Mouse (Mus musculus) brain, adult 2 months (tissue): Measurements from ENCODE around the gene Fcho1.
"Not testable (repeated sequence)": the region's sequence is repeated elsewhere in the genome, so short reads cannot be mapped to it uniquely, and the experiment has no call there.

Experiments used
- DNase-seq: peaks from one replicate; pipeline ENCODE4 v3.0.0; 2011; ENCODE audit warnings: low read depth, low spot score

Fcho1 gene

DNA sequence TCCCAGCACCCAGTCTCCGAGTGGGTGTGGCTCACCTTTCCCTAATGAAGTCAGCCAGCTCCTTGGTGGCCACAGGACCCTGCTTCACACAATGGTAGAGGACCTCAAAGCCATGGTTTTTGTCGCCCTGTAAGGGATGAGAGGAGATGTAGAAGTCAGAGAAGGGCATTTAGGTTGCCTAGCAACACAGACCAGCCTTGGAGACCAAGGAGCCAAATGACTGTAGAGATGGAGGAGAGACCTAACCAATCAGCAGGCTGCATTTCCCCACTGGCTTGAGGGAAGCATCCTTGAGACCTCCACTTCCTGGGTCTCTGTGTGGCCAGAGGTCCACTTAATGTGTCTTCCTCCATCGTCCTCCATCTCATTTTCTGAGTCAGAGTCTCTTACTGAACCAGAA, 7.3 kb downstream of the Fcho1 start:
- DNase-seq, result peak; percentile 71

DNA sequence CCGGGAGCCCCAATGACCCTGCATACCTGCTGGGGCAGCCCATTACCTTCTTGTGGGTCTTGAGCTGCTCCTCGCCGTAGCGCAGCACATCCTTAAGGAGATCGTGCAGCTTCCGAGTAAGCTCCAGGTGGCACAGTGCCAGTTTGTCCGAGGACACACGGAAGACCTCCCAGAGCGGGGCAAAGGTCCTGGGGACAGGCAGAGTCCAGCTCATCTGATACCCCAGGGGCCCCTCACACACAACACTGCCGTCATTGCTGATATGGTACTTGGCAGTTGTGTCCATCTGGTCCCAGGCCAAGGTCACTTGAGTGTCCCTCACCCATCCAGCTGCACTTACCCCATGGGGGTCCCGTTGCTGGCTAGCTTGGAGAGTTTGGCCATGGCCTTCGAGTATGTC, 8.4 kb downstream of the Fcho1 start:
- DNase-seq, result no peak

DNA sequence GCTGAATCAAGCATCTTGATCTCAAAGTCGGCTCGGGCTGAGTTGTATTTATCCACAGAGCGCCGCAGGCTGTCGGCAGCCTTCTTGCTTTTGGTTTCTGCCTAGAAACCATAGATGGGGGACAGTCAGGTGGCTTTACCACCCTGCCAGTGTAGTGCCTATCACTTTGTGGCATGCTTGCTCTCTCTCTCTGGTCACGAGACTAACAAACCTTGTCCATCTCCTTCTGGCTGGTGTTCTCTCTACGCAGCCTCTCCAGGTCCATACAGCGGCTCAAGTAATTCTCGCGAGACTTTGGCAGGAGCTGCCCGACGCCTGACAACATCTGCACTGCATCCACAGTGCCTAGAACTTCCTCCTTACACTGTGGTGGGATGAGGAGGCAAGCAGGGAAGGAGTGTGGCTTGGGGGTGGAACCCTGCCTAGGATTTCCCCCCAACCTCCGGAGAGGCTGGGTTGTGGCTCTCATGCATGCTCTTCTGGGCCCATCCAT, 8.9 kb downstream of the Fcho1 start:
- DNase-seq, result no peak

DNA sequence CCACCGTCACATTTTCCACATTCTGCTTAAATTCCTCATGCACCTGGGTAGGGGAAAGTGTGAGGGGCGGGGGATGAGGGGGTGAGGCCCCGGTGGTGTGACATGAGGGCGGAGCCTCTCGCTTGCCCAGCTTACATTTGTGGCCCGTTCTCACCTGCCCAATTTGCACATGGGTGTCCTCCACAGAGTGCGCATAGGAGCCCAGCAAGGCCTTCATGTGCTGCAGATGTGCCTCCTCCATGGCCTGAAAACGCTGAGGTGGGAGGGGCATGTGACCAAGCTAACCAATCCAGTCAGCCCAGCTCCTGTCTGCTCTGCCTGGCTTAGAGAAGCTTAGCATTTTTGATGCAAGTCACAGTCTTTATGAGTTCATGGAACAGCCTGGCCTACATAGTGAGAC, 10.0 kb downstream of the Fcho1 start:
- DNase-seq, result peak; percentile 86

DNA sequence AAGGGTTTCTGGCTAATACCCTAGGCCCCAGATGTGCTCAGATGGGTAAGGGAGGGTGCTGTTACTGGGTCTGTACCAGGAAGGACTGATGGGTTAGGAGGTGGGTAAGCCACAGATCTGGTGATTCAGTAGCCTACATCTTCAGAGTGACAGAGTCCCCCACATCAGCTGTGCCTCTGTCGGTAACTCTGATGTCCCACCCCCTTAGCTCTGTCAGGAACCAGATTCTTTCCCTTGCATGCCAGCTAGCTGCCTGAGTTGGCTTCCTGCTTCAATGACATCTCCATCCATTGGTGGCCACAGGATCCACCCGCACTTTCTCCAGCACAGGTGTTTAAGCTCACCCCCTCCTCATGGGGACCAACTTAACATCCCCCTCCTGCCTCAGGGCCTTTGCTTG, 13.9 kb downstream of the Fcho1 start:
- peak; percentile 78 for DNase-seq

DNA sequence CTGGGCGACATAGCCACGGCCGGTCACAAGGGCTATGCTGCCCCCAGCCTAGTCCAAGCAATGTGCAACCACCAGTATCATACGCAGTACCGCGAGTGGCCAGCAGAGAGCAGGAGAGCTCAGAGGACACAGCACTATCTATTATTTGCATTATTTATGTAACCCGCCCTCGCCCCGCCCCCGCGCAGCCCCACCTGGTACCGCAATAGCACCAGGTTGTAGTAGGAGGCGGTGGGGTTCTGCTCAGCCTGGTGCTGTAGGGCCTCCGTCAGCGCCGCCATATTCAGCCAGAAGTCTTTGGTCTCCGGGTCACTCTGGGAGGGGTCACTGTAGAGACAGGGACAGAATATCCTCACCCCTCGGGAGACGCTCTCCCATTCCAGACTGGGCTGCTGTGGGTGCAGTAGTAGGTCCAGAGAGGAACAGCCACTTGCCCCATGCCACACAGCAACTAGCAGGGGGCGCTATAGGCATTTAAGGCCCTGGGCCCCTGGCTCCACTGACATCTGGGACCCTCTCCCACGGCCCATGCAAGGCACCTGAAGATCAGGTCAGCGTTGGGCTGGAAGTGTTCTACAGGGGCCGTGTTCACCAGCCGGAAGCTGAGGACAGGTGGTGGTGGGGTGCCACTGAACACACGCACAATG, 15.6 kb downstream of the Fcho1 start:
- DNase-seq, result peak; percentile 92

DNA sequence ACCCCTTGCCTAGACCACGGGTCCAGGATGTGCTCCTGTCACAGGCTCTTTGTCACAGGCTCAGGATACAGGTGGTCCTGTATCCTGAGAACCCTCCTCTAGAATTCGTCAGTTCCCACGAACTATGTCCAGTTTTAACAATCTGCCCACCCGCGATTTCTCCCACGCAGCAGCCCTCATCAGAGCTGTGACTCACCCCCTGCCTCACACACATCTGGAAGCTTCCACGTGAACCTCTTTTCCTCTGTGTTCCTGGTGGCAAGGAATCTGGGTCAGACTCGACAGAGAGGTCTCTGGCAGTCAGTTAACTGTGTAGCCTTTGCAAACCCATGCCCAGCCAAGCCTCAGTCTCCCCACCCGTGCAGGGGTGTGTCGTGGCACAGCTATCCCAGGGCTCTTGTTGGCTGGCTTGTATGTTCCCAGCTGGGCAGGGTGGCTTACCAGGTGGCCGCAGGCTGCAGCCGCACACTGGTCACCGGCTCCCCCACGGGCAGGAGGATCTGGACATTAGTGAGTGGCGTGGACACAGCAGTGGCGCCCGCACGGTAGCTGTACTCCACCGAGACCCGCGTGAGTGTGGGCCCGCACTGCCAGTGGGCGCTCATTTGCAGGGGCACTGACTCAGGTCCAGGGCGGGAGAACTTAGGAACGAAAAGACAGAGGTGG, 16.2 kb downstream of the Fcho1 start:
- DNase-seq, result peak; percentile 65

DNA sequence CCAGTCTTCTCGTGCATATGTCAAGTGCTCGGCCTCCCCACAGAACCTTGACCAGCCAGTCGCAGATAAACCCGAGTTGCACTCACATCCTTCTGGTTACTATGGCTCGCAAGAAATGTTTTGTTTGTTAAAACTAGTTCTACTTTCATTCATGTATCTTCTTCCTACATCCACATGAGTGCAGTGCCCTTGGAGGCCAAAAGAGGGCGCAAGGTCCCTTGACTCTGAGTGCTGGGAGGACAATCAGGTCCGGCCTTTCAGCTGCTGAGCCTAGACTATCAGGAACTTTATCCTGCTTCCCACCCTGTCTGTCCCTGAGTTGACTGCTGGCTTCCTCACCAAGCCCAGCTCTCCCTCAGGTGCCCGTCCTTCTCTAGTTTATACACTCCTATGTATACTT, 17.6 kb downstream of the Fcho1 start:
- peak; percentile 76 for DNase-seq

DNA sequence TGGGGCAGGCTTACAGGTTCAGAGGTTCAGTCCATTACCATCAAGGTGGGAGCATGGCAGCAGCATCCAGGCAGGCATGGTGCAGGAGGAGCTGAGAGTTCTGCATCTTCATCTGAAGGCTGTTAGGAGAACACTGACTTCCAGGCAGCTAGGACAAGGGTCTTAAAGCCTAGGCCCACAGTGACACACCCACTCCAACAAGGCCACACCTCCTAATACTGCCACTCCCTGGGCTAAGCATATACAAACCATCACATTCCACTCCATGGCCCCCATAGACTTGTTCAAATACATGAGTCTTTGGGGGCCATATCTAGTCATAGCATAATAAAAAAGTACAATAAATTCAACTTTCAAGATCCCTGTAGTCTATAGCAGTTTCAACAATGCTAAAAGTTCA, 22.1 kb downstream of the Fcho1 start:
- DNase-seq, result not testable (repeated sequence)

DNA sequence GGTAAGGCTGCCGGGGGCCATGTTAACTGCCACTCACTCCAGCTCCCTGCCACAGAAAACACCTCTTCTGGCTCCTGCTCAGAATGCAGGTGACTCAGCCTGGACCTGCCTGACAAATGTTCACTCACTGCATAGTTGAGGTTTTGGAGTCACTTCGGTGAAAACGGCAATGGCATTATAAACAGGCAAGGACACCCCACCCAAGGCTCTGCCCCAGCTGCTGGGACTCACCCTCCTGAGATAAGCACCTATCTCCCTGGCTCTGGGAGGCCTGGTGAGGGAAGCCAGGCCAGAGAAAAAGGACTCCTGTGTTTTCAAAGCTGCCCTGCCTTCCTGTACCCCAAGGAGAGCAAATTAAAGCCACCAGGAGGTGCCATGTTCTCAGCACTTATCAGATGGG, 22.6 kb downstream of the Fcho1 start:
- DNase-seq, result no peak

DNA sequence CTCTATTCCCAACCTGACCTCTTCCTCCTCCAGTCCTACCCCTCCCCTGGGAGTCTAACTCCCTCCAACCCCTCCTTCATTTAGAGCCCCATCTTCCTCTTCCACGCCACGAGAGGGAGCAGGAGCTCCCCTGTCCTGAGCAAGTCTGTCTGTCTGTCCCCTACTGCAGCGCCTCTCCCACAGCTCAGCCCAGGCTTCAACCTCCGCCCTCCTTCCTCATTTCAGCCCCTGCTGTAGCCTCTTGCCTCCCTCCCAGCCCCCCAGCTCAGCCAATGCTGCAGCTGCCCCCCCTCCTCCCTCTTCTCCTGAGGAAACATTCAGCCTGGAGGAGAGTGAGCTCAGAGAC, 23.5 kb downstream of the Fcho1 start:
- no peak for DNase-seq

DNA sequence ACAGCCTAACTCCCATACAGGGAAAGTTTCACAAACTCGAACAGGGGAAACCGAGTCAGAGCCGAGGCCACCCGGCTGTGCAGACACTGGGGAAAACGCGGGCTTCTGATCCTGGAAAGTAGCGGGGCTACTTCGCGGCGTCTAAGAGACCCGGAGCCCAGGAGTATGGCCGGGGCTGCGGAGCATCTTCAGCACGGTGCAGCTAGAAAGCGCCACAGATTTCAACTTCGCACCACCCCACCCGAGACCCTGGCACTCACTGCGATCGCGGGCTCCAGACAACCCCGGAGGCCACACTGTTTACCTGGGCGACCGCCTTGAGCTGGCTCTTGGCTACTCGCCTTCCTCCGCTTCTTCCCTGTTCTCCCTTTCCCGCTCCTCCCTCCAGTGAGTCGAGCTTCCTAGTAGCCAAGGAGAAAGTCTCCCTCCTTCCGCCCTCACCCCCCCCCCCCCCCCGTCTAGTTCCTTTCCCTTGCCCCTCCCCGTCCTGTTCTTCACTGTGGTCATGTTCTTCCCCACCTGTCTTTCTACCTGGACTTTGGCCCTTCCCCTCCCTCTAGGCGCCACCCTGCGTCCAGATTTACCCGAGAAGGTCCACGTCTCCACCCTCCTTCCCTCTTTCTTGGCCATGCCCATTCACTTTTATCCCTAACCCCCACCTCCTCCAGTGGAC, 24.0 kb downstream of the Fcho1 start, which contains the start of gene B3gnt3:
Gene B3gnt3 (minus strand): TSS at position 376 of the 673 bp plus-strand sequence.
- DNase-seq, result no peak

DNA sequence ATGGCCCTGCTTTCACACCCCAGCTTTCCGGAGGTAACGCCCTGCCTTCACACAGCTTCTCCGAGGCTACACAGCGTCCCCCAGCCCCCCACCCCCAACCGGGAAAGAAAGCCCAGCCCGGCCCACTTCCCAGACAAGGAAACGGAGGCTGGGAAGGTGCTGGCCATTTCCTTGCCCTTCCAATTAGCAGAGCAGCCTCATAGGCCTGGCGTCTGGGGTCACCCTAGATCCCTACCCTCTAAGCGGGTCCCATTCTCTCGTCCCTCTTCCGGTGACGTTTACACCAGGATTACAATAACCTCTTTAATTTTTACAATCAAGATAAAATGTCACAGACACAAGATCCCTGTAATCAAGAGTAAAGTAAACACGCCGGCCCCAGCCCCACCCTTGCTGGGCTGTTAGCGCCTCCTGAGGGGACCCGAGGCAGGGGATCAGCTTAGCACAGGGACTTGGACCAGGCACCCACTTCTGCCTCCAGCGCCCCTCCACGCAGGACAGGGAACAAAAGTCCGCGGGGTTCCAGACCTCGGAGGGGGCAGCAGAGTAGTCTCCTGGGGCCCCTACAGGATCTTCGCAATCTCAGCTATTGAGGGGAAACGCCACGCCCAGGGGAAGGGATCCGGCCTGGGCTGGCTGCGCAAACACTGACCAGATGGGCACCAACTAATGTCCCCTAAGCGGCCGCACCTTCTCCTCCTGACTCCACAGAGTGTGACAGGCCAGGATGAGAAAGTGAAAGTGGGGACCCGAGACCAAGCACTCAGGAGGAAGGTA, 24.8 kb downstream of the Fcho1 start:
- no peak for DNase-seq

DNA sequence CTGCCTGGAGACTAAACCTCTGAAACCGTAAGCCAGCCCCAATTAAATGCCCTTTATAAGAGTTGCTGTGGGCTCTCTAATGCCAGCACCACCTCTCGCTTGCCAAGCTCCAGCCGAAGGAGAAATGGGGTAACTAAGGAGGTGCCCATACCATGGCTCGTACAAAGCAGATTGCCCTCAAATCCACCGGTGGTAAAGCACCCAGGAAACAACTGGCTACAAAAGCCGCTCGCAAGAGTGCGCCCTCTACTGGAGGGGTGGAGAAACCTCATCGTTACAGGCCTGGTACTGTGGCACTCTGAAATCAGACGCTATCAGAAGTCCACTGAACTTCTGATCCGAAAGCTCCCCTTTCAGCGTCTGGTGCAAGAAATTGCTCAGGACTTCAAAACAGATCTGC, 30.1 kb downstream of the Fcho1 start:
- DNase-seq, result not testable (repeated sequence)

DNA sequence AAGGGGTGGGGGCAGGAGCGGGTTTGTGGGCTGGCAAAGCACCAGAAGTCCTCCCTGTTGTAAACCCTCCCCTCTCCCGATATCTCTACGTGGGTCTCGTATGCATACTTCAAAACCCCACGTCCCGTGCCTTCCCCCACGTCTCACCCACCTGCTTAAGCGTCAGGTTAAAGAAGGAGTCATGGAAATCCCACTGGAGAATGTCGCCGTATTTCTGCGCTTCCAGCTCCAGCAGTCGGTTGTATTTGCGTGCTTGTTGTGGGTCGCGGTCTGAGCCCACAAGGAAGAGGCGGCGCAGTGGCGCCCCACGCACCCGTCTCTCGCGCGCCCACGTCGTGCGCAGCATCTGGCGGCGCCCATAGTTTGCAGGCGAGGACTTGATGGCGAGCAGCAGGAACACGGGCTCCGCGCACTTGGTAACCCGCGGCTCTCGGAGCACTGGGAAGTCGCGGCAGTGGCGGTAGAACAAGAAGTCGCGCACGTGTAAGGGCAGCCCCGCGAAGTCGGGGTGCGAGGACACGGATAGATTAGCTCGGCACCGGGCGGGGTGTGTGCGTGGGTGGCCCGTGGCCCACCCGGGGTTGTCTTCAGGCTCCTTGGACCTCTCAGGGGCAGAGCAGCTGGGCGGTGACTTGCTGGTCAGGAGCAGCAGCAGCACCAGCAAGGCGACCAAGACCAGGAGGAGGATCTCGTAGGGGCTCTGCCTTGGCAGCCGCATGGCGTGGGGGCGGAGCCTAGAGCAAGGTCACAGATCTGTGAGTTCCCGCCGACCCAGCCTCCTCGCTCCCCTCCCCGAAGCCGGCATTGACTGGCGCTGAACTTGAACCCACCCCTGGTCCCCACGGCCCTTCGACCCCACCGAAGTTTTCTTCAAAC, 32.1 kb downstream of the Fcho1 start:
- DNase-seq, result peak; percentile 36

DNA sequence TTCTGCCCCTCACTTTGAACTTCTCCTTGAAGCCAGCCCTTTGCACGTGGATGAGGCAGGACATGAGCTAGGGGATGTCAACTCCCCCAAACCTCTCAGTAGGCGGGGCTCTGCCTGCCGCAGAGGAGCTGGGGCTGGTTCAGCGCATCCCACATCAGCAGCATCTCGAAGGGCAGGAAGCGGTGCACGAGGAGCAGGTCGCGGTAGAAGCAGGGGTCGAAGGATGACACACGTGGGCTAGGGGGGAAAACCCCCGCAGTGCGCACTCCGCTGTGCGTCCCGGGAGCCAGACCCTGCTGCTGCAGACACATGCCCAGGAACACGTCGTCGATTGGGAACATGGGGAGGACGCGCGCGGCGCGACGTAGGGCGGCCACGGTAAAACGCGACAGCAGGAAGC, 33.0 kb downstream of the Fcho1 start:
- no peak for DNase-seq

DNA sequence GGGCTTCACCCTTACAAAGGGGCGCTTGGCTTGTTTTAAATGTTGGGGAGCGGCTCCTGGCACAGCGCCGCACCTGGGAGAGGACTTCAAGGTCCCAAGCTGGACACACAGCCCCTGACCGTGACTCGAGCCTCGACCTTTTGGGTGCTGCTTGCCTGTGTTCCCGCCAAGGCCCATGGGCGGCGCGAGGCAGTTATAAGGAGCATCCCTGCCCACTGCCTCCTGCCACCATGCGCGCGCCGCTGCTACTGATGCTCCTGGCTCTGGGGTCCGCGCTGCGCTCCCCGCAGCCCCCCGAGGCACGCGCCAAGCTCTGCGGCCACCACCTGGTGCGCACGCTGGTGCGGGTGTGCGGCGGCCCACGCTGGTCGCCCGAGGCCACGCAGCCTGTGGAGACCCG, 36.5 kb downstream of the Fcho1 start, which contains the start of gene Insl3:
Gene Insl3 (plus strand): TSS at position 187 of the 400 bp plus-strand sequence.
- no peak for DNase-seq

DNA sequence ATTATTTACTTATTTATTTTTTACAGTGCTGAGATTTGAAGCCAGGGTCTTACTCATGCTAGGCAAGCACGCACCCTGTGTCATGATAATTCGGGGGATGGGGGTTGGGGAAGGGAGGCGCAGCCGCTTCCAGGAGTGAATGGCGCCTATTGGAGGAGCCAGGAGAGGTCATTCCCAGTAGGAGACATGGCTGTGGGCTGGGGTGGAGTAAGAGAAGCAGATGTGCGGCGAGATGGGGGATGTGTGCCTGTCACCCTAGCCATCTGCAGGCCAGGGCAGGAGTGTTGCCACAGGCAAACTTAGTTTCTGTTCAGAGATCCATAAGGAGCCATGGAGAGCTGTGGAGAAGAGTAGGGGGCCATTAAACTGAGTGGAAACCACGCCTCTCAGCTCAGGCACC, 37.9 kb downstream of the Fcho1 start:
- no peak for DNase-seq

DNA sequence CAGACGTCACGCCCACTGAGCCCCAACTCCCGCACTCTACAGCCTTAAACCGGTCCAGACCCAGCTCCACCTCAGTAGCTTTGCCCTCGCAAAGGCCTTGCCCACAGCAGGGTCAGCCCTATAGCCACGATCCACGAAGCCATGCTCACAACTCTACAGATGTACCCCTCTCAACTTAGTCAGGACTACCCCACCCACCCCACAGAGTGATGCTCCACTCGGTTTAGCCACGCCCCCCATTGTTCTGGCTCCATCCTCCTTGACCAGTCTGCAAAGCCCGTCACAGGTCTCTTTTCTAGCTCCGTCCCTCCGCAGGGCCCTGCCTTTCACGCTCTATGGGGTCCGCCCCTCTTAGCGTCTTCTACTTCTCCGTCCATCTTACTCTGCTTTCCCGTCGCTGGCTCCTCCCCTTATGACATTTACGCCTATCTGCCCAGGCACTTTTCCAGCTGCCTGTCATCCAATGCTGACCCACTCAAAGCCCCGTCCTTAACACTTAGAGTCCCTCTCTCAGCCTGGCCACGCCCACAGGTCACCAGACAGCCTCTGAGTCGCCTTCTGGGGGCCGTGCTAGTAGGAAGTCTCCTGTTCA, 39.3 kb downstream of the Fcho1 start:
- no peak for DNase-seq

DNA sequence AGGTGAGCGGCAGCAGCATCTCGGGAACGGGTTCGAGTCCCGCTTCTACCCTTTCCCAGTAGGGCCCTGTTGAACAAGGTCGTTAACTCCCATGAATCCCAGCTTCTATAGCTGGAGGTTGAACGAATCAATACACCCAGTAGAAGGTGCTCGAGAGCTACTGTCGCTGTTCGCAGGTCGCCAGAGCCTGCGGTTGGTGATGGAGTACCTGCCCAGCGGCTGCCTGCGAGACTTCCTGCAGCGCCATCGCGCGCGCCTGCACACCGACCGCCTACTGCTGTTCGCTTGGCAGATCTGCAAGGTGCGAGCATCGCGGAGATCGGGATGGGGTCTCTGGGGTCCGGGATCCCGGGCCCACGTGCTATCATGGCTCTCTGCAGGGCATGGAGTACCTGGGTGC, 39.9 kb downstream of the Fcho1 start:
- peak; percentile 57 for DNase-seq

DNA sequence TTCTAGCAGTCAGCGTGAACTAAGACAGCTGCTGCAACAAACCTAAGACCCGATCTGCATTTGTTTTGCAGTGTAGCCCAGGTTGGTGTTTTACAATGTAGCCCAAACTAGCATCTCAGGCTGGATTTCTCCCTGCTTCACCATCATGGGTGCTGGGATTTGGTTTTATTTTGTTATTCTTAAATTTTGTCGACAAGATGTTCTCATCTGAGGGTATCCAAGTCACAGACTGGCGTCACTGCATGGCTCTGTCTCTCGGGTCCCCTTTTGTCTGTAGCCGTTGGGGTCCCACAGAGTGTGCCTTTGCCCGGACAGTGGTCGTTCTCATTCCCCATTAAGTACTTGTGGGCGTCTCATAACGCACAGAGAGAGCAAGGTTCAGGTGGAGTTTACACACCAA, 40.8 kb downstream of the Fcho1 start:
- no peak for DNase-seq
